Mouse (Mus musculus) B cell, adult 62 days (primary cell): ENCODE measurements around the gene DXBay18. TPM values are rescaled to one million over a fixed set of nuclear protein-coding genes. Genes with fewer than 3 reads are reported as not detected.

Source experiments
- total RNA-seq: library from RNA; stranded (reverse); gene quantifications from 4 replicates; pipeline ENCODE4 v1.2.4, GENCODE M21; 2023

The DXBay18 gene
- 0.19 TPM in 1 of 4 replicates, not detected in the others for total RNA-seq

DNA sequence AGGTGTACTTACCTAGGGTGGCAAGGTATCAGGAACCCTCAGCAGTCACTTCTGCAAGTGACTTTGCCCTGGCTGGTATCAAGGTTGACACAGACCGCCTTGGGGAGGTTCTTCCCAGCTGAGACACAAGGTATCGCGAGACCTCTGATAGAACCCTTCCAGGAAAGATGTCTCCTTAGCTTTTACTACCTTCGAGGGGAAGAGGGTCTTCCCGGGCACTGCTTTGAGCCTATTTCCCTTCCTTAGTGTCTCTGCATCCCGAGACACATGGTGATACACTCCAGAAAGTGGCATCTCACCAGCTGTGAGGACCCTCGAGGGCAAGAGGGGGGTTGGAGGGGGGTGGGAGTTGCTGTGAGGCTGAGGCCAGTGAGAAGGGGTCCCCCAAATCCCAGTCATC lies at the start of gene DXBay18:
Gene DXBay18, minus strand, starts transcription at position 101 of the 400 bp plus-strand sequence.

DNA sequence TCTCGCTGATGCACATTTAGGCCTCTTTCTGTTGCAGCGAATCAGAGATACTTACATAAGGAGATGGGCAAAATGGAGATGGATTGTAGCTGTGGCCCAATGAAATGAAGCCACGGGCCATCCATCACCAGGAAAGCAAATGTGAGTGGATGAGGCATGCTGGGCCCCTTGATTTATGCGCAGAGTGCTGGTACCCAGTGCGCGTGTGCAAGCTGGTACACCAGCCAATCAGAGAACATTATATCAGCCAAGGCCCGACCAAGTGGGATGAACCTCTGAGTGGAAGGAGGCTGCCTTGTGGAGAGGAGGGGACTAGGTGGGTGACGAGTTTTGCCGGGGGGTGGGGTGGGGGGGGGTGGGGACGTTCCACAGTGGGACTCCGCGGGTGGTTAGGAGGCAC lies 42.7 kb upstream of the DXBay18 start, which contains the start of gene Xlr3b:
Gene Xlr3b, plus strand, starts transcription at position 274 of the 400 bp plus-strand sequence.

DNA sequence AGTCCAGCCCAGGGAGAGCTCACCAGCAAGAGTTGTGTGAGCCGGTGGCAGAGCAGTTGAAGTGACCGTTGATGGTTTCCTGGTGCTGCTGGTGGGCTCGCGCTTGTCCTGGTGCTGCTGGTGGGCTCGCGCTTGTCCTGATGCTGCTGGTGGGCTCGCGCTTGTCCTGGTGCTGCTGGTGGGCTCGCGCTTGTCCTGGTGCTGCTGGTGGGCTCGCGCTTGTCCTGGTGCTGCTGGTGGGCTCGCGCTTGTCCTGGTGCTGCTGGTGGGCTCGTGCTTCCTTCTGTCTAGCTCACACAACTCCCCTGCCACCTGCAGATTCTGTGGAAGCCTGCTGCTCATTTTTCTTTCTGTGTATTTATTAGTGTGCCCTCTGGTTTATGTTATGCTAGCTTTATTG lies 27.6 kb upstream of the DXBay18 start, which contains the start of gene Spin2d:
Gene Spin2d, minus strand, starts transcription at position 101 of the 400 bp plus-strand sequence.

DNA sequence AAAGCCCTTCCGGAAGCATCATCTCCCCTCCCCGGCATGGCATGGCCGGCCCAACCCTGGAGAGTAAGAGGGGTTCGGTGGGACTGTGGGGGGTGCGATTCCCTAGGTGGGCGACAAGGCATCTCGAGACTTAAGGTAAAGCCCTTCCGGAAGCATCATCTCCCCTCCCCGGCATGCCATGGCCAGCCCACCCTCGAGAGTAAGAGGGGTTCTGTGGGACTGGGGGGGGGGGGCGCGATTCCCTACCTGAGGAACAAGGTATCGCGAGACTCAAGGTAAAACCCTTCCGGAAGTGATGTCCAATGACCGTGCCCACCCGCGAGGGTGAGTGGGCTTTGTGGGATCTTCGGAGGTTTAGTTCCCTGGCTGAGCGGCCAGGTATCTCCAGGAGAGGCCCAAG lies 754 bp downstream of the DXBay18 start, which contains the start of gene Xlr5b:
Gene Xlr5b, plus strand, starts transcription at position 301 of the 400 bp plus-strand sequence.

DNA sequence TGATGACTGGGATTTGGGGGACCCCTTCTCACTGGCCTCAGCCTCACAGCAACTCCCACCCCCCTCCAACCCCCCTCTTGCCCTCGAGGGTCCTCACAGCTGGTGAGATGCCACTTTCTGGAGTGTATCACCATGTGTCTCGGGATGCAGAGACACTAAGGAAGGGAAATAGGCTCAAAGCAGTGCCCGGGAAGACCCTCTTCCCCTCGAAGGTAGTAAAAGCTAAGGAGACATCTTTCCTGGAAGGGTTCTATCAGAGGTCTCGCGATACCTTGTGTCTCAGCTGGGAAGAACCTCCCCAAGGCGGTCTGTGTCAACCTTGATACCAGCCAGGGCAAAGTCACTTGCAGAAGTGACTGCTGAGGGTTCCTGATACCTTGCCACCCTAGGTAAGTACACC lies 32.5 kb downstream of the DXBay18 start, which contains the start of gene Gm14685:
Gene Gm14685, plus strand, starts transcription at position 301 of the 400 bp plus-strand sequence.

DNA sequence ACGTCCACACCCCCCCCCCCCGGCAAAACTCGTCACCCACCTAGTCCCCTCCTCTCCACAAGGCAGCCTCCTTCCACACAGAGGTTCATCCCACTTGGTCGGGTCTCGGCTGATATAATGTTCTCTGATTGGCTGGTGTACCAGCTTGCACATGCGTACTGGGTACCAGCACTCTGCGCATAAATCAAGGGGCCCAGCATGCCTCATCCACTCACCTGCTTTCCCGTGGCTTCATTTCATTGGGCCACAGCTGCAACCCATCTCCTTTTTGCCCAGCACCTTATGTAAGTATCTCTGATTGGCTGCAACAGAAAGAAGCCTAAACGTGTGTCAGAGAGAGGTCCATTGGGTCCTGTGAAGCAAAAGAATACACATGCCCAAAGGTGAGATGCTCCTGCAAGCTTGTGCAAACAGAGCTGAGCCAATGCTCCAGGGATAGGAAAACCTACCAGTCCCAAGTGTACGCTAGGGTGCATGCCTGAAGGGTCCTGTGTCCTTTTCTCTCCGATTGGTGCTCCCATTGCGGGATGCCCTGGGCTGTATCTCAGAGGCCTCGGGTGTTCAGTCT lies 52.2 kb downstream of the DXBay18 start, which contains the start of gene Xlr3a:
Gene Xlr3a, minus strand, starts transcription at position 155 of the 568 bp plus-strand sequence.

Other genes starting within 250 kb of the DXBay18 start
- 44.3 to 53.1 TPM (median 48.3 TPM) in 4 replicates for gene Cetn2, start 231.0 kb downstream of the DXBay18 start, total RNA-seq
- 7.9 to 11.2 TPM (median 10.0 TPM) in 4 replicates for gene Nsdhl, start 230.9 kb downstream of the DXBay18 start, total RNA-seq
- not detected in 4 replicates for gene Zfp185, start 162.1 kb downstream of the DXBay18 start, total RNA-seq
- gene Pnma5, start 112.3 kb downstream of the DXBay18 start, total RNA-seq, result 2.0 to 2.4 TPM (median 2.2 TPM) in 4 replicates
- gene Pnma3, start 84.7 kb downstream of the DXBay18 start, total RNA-seq, result not detected in 4 replicates
- gene Xlr4a, start 67.0 kb downstream of the DXBay18 start, total RNA-seq, result 9.5 to 19.3 TPM (median 13.0 TPM) in 4 replicates
- 0.18 to 4.4 TPM (median 1.8 TPM) in 4 replicates for gene Xlr3a, start 52.4 kb downstream of the DXBay18 start, total RNA-seq
- gene Gm14685, start 32.4 kb downstream of the DXBay18 start, total RNA-seq, result 0.21 to 0.40 TPM (median 0.27 TPM) in 3 of 4 replicates, not detected in the other
- not detected in 4 replicates for gene Xlr5b, start 654 bp downstream of the DXBay18 start, total RNA-seq
- not detected in 4 replicates for gene Spin2d, start 27.5 kb upstream of the DXBay18 start, total RNA-seq
- 10.5 to 33.8 TPM (median 14.1 TPM) in 4 replicates for gene Xlr3b, start 42.8 kb upstream of the DXBay18 start, total RNA-seq
- gene Xlr4b, start 64.9 kb upstream of the DXBay18 start, total RNA-seq, result 30.2 to 40.7 TPM (median 39.6 TPM) in 4 replicates
- gene F8a, start 78.8 kb upstream of the DXBay18 start, total RNA-seq, result 12.5 to 13.9 TPM (median 12.7 TPM) in 4 replicates
- 9.2 to 15.8 TPM (median 13.4 TPM) in 4 replicates for gene Xlr4c, start 93.7 kb upstream of the DXBay18 start, total RNA-seq
- gene Xlr3c, start 115.9 kb upstream of the DXBay18 start, total RNA-seq, result not detected in 4 replicates
- not detected in 4 replicates for gene Xlr5a, start 143.5 kb upstream of the DXBay18 start, total RNA-seq
- gene Xlr5c, start 143.5 kb upstream of the DXBay18 start, total RNA-seq, result not detected in 4 replicates
- gene Gm45015, start 187.4 kb upstream of the DXBay18 start, total RNA-seq, result not detected in 4 replicates
- gene Zfp275, start 193.2 kb upstream of the DXBay18 start, total RNA-seq, result 26.1 to 32.2 TPM (median 29.1 TPM) in 4 replicates
- gene Gm18336, start 249.3 kb upstream of the DXBay18 start, total RNA-seq, result not detected in 4 replicates